Mouse (Mus musculus): ENCODE measurements around the gene Casp14.

DNA sequence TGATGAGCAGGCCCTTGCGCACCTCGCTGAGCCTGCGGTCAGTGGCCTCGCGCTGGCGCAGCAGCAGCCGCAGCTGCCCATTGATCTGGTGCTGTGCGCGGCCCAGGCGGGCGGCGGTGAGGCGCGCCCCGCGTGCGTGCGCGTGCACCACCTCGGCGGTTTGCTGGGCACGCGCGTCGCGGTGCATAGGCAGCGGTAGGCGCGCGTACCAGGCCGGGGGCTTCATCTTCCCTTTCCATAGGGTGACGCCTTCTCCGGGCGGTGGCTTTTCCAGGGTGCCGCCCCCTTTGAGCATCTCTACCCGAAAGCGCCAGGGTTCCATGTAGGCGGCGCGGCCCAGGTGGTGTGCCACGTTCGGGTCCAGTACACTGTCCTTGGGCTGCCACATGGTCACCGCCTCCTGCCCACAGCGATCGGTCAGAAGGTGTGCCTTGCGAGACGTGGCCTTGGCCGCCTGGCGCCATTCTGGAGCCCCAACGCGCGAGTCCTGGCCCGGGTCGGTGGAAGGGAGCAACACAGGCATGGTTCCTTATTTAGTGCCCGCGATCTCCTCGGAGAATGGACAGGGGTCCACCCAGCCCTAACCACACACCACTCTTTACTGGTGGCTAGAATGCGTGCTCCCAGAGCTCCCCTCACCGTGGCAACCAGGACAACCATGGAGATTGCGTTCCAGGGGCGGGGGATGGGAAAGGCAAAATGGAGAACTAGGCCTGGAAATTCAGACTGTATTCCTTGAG, 34.5 kb upstream of the Casp14 start, which contains the start of gene Ccdc105:
- no peak for TF ChIP-seq CTCF (IDR thresholded peaks at IDR 0.05; ENCODE audit: low read depth)
- TF ChIP-seq EP300 (IDR thresholded peaks at IDR 0.05; ENCODE audit: low read depth), result no peak
